Mouse (Mus musculus): ENCODE results near the gene Ilkap.

Ilkap gene

GRCm38 (mm10) chr1:91398260-91399062 is at the start of gene Ilkap:
TSS of gene Ilkap (minus strand) at chr1:91398815.
- DNase-seq = peak; percentile 85 to 91

- no peak for DNase-seq
These were observed 47.9 kb upstream of the Ilkap start for GRCm38 (mm10) chr1:91446511-91446910.

- peak; percentile 93 to 97 for DNase-seq
These were observed 47.4 kb upstream of the Ilkap start for GRCm38 (mm10) chr1:91446060-91446459.

GRCm38 (mm10) chr1:91444841-91445830 is 46.5 kb upstream of the Ilkap start:
- DNase-seq = peak in 1 of 2 experiments; percentile 43

GRCm38 (mm10) chr1:91442350-91442990 is 43.9 kb upstream of the Ilkap start:
- DNase-seq = peak; percentile 78 to 89

- no peak for DNase-seq
These were observed 43.2 kb upstream of the Ilkap start for GRCm38 (mm10) chr1:91441855-91442254.

- peak in 1 of 2 experiments; percentile 85 for DNase-seq
These were observed 41.2 kb upstream of the Ilkap start for GRCm38 (mm10) chr1:91439776-91440175.

- no peak for DNase-seq
These were observed 39.0 kb upstream of the Ilkap start for GRCm38 (mm10) chr1:91437573-91437972.

- DNase-seq = no peak
These were observed 38.4 kb upstream of the Ilkap start for GRCm38 (mm10) chr1:91437083-91437400.

GRCm38 (mm10) chr1:91436380-91437082 is 37.9 kb upstream of the Ilkap start:
- DNase-seq = peak; percentile 94 to 96

GRCm38 (mm10) chr1:91435606-91436130 is 37.1 kb upstream of the Ilkap start:
- DNase-seq = peak in 1 of 2 experiments; percentile 46

GRCm38 (mm10) chr1:91434905-91435304 is 36.3 kb upstream of the Ilkap start:
- DNase-seq = no peak

GRCm38 (mm10) chr1:91430761-91431160 is 32.1 kb upstream of the Ilkap start:
- DNase-seq = peak in 1 of 2 experiments; percentile 52

GRCm38 (mm10) chr1:91429212-91429611 is 30.6 kb upstream of the Ilkap start:
- peak in 1 of 2 experiments; percentile 38 for DNase-seq

GRCm38 (mm10) chr1:91428614-91429013 is 30.0 kb upstream of the Ilkap start:
- DNase-seq = peak; percentile 88 to 97

GRCm38 (mm10) chr1:91426397-91426796 is 27.8 kb upstream of the Ilkap start:
- DNase-seq = peak in 1 of 2 experiments; percentile 24

GRCm38 (mm10) chr1:91420601-91421065 is 22.0 kb upstream of the Ilkap start:
- DNase-seq = peak in 1 of 2 experiments; percentile 49

GRCm38 (mm10) chr1:91419862-91420600 is 21.4 kb upstream of the Ilkap start:
- DNase-seq = peak in 1 of 2 experiments; percentile 46

- peak in 1 of 2 experiments; percentile 17 for DNase-seq
These were observed 19.4 kb upstream of the Ilkap start for GRCm38 (mm10) chr1:91417991-91418390.

GRCm38 (mm10) chr1:91415311-91415710 is 16.7 kb upstream of the Ilkap start:
- DNase-seq = no peak

GRCm38 (mm10) chr1:91414903-91415302 is 16.3 kb upstream of the Ilkap start:
- DNase-seq = no peak
